Mouse (Mus musculus) hindbrain, postnatal 0 days (tissue): Measurements from ENCODE around the gene Specc1l. TPM values are rescaled to one million over a fixed set of nuclear protein-coding genes. Genes with fewer than 3 reads are reported as not detected.

Experiments
- ATAC-seq: fragments of 200-750 bp; cut with Nextera tagmentation; 2 replicates; pipeline ENCODE4 v1.8.0; 2017; ENCODE audit warnings: mild to moderate bottlenecking, moderate TSS enrichment, moderate library complexity
- DNase-seq: peaks from one replicate; pipeline ENCODE4 v3.0.0-alpha.2; 2015; ENCODE audit warnings: low spot score
- H3K27ac ChIP-seq: fragments of 300-500 bp; sonication (generic); 2 replicates; pipeline ENCODE4 v1.5.1; 2014; ENCODE audit warnings: mild to moderate bottlenecking
- H3K27me3 ChIP-seq: fragments of 300-500 bp; sonication (generic); 2 replicates; pipeline ENCODE4 v1.6.1; 2014; ENCODE audit warnings: low read length, mixed read lengths; ENCODE audit not compliant: insufficient read depth
- H3K36me3 ChIP-seq: fragments of 300-500 bp; sonication (generic); 2 replicates; pipeline ENCODE4 v1.6.1; 2014; ENCODE audit warnings: low read length, mixed read lengths; ENCODE audit not compliant: insufficient read depth
- H3K4me1 ChIP-seq: fragments of 300-500 bp; sonication (generic); 2 replicates; pipeline ENCODE4 v1.6.1; 2014; ENCODE audit warnings: antibody characterized with exemption, low read length, mixed read lengths; ENCODE audit not compliant: insufficient read depth
- H3K4me2 ChIP-seq: fragments of 300-500 bp; sonication (generic); 2 replicates; pipeline ENCODE4 v1.6.1; 2014; ENCODE audit warnings: low read depth, mild to moderate bottlenecking, low read length, moderate library complexity, mixed read lengths
- H3K4me3 ChIP-seq: fragments of 300-500 bp; sonication (generic); 2 replicates; pipeline ENCODE4 v1.5.1; 2014; ENCODE audit warnings: low read length
- H3K9ac ChIP-seq: fragments of 300-500 bp; sonication (generic); replicated peaks from 2 replicates; pipeline ENCODE4 v1.6.1; 2014; ENCODE audit warnings: mild to moderate bottlenecking, low read length, moderate library complexity, mixed read lengths
- H3K9me3 ChIP-seq: fragments of 300-500 bp; sonication (generic); 2 replicates; pipeline ENCODE4 v1.6.1; 2016; ENCODE audit warnings: low read length, mixed read lengths
- CTCF ChIP-seq: IDR thresholded peaks from 2 replicates; pipeline ENCODE4 v1.5.1; 2016; ENCODE audit warnings: antibody characterized with exemption, control low read depth, low read depth
- WGBS: fragments of 180-500 bp; shearing (Covaris S2); extraction: QIAGEN DNeasy Blood & Tissue Kit; methylation state at CpG from one replicate; pipeline ENCODE4 v1.1.7; 2014; 5-methylcytosine and 5-hydroxymethylcytosine counted together
- polyA plus RNA-seq: library from polyadenylated mRNA; unstranded; fragments of >200 nt; fragmentation: Nextera tagmentation; extraction: Ambion mirVana; gene quantifications from 2 replicates; pipeline ENCODE4 v1.2.1, GENCODE M21; 2015
- total RNA-seq: library from RNA; depleted of rRNA; stranded (reverse); fragments of >200 nt; gene quantifications from 2 replicates; pipeline ENCODE4 v1.2.3, GENCODE M21; 2014

Gene Specc1l
- total and polyA plus RNA-seq, 2 experiments from 2014 or later, result 22.3 to 42.2 TPM

GRCm38 (mm10) chr10:75316908-75317761 lies 105.3 kb downstream of the Specc1l start:
- peak; percentile 77 for ATAC-seq
- 0 out of 2 replicates have a peak overlapping the region, but pooled peaks have one; percentile 4 for H3K27ac ChIP-seq

GRCm38 (mm10) chr10:75318206-75318605 lies 106.3 kb downstream of the Specc1l start:
- no peak for TF ChIP-seq CTCF
- Histone ChIP-seq H3K4me3 (no peak overlapping the region), H3K4me1 (peaks cover 5% of the 10 kb centered on the region), H3K4me2 (peak overlapping the region; percentile 53), H3K27me3 (0 out of 2 replicates have a peak, but pooled peaks cover 12% of the 10 kb centered on the region), H3K9ac (no peak overlapping the region), H3K27ac (no peak overlapping the region), H3K9me3 (no peaks in the 10 kb centered on the region), H3K36me3 (0 out of 2 replicates have a peak, but pooled peaks cover under 1% of the 10 kb centered on the region)
- DNase-seq (no peak), ATAC-seq (no peak)
- WGBS, result 84% methylated on average over 6 of the region's 6 CpGs

More at GRCm38 (mm10) chr10:75316908-75317761, 105.3 kb downstream of the Specc1l start:
- peak; percentile 61 for TF ChIP-seq CTCF
- Histone ChIP-seq H3K9ac (peak overlapping the region; percentile 22; the same call in 1 of the 2 replicates), H3K36me3 (peaks cover 11% of the 10 kb centered on the region; the same call in 1 of the 2 replicates), H3K9me3 (no peaks in the 10 kb centered on the region), H3K27me3 (0 out of 2 replicates have a peak, but pooled peaks cover 12% of the 10 kb centered on the region), H3K4me3 (peak overlapping the region; percentile 38), H3K4me2 (peak overlapping the region; percentile 53), H3K4me1 (peaks cover 5% of the 10 kb centered on the region)
- 3% methylated on average over 76 of the region's 81 CpGs for WGBS
- DNase-seq, result peak; percentile 51

- WGBS, result 68% methylated on average over 4 of the region's 4 CpGs
- 0 out of 2 replicates have a peak, but pooled peaks cover 12% of the 10 kb centered on the region for H3K27me3 ChIP-seq
- TF ChIP-seq CTCF, result no peak
- no peaks in the 10 kb centered on the region for H3K9me3 ChIP-seq
- DNase-seq, result no peak
- H3K27ac ChIP-seq, result no peak overlapping the region
- H3K4me2 ChIP-seq, result no peak overlapping the region
- no peak for ATAC-seq
- H3K4me3 ChIP-seq, result no peak overlapping the region
- no peak overlapping the region for H3K9ac ChIP-seq
- no peaks in the 10 kb centered on the region for H3K36me3 ChIP-seq
- peaks cover 5% of the 10 kb centered on the region for H3K4me1 ChIP-seq
Observed at GRCm38 (mm10) chr10:75320321-75320720, 108.4 kb downstream of the Specc1l start.

- no peak for ATAC-seq
Observed at GRCm38 (mm10) chr10:75322966-75323365, 111.1 kb downstream of the Specc1l start.

GRCm38 (mm10) chr10:75323986-75324385 lies 112.1 kb downstream of the Specc1l start:
- 90% methylated on average over 8 of the region's 8 CpGs for WGBS
- TF ChIP-seq CTCF, result no peak
- ATAC-seq (no peak), DNase-seq (no peak)
- H3K4me2 ChIP-seq, result no peak overlapping the region
- H3K4me3 ChIP-seq, result no peak overlapping the region
- H3K9me3 ChIP-seq, result no peaks in the 10 kb centered on the region
- H3K9ac ChIP-seq, result no peak overlapping the region
- no peaks in the 10 kb centered on the region for H3K4me1 ChIP-seq
- no peaks in the 10 kb centered on the region for H3K36me3 ChIP-seq
- no peak overlapping the region for H3K27ac ChIP-seq
- no peaks in the 10 kb centered on the region for H3K27me3 ChIP-seq

More at GRCm38 (mm10) chr10:75322966-75323365, 111.1 kb downstream of the Specc1l start:
- Histone ChIP-seq H3K4me1 (no peaks in the 10 kb centered on the region), H3K4me3 (no peak overlapping the region), H3K27ac (no peak overlapping the region), H3K36me3 (no peaks in the 10 kb centered on the region), H3K9ac (no peak overlapping the region), H3K4me2 (no peak overlapping the region), H3K9me3 (no peaks in the 10 kb centered on the region), H3K27me3 (0 out of 2 replicates have a peak, but pooled peaks cover under 1% of the 10 kb centered on the region)
- DNase-seq, result no peak
- no peak for TF ChIP-seq CTCF
- WGBS, result 51% methylated on average over 6 of the region's 6 CpGs

GRCm38 (mm10) chr10:75324391-75324790 lies 112.5 kb downstream of the Specc1l start:
- Histone ChIP-seq H3K9ac (no peak overlapping the region), H3K4me2 (no peak overlapping the region), H3K27me3 (no peaks in the 10 kb centered on the region), H3K4me1 (no peaks in the 10 kb centered on the region), H3K27ac (no peak overlapping the region), H3K9me3 (no peaks in the 10 kb centered on the region), H3K4me3 (no peak overlapping the region), H3K36me3 (no peaks in the 10 kb centered on the region)
- no peak for ATAC-seq
- WGBS, result 76% methylated on average over 10 of the region's 10 CpGs
- no peak for DNase-seq
- TF ChIP-seq CTCF, result no peak
